Mouse (Mus musculus): Measurements from ENCODE around the gene Aanat. TPM values are rescaled to one million over a fixed set of nuclear protein-coding genes. Genes with fewer than 3 reads are reported as not detected.

Gene Aanat
- polyA plus RNA-seq (2014; fragmentation: Illumina TruSeq; extraction: RNeasy Lipid Tissue Mini Kit (QIAGEN cat#74804); ENCODE audit: low read depth, low replicate concordance) = not detected

GRCm38 (mm10) chr11:116586310-116586709 lies at the start of gene Aanat:
TSS of gene Aanat (plus strand) at chr11:116586432.

GRCm38 (mm10) chr11:116581376-116581814 lies 4.8 kb upstream of the Aanat start, which contains the start of gene Ube2o:
TSS of gene Ube2o (minus strand) at chr11:116581447.

GRCm38 (mm10) chr11:116626299-116627071 lies 40.3 kb downstream of the Aanat start, which contains the start of gene Rhbdf2:
TSS of gene Rhbdf2 (minus strand) at chr11:116627019.

Other genes with a start within 250 kb of the Aanat start
- gene Rnf157, start 173.4 kb upstream of the Aanat start, polyA plus RNA-seq (2014; fragmentation: Illumina TruSeq; extraction: RNeasy Lipid Tissue Mini Kit (QIAGEN cat#74804); ENCODE audit: low read depth, low replicate concordance) = 0.36 TPM
- gene Ubald2, start 152.3 kb upstream of the Aanat start, polyA plus RNA-seq (2014; fragmentation: Illumina TruSeq; extraction: RNeasy Lipid Tissue Mini Kit (QIAGEN cat#74804); ENCODE audit: low read depth, low replicate concordance) = 2.3 TPM
- gene Qrich2, start 120.2 kb upstream of the Aanat start, polyA plus RNA-seq (2014; fragmentation: Illumina TruSeq; extraction: RNeasy Lipid Tissue Mini Kit (QIAGEN cat#74804); ENCODE audit: low read depth, low replicate concordance) = not detected
- gene Prpsap1, start 92.2 kb upstream of the Aanat start, polyA plus RNA-seq (2014; fragmentation: Illumina TruSeq; extraction: RNeasy Lipid Tissue Mini Kit (QIAGEN cat#74804); ENCODE audit: low read depth, low replicate concordance) = 17.9 TPM
- gene Sphk1, start 55.5 kb upstream of the Aanat start, polyA plus RNA-seq (2014; fragmentation: Illumina TruSeq; extraction: RNeasy Lipid Tissue Mini Kit (QIAGEN cat#74804); ENCODE audit: low read depth, low replicate concordance) = 0.77 TPM
- gene Ube2o, start 5.0 kb upstream of the Aanat start, polyA plus RNA-seq (2014; fragmentation: Illumina TruSeq; extraction: RNeasy Lipid Tissue Mini Kit (QIAGEN cat#74804); ENCODE audit: low read depth, low replicate concordance) = 1.1 TPM
- 0.20 TPM for gene Rhbdf2, start 40.6 kb downstream of the Aanat start, polyA plus RNA-seq (2014; fragmentation: Illumina TruSeq; extraction: RNeasy Lipid Tissue Mini Kit (QIAGEN cat#74804); ENCODE audit: low read depth, low replicate concordance)
- not detected for gene Prcd, start 67.1 kb downstream of the Aanat start, polyA plus RNA-seq (2014; fragmentation: Illumina TruSeq; extraction: RNeasy Lipid Tissue Mini Kit (QIAGEN cat#74804); ENCODE audit: low read depth, low replicate concordance)
- 0.24 TPM for gene Cygb, start 67.9 kb downstream of the Aanat start, polyA plus RNA-seq (2014; fragmentation: Illumina TruSeq; extraction: RNeasy Lipid Tissue Mini Kit (QIAGEN cat#74804); ENCODE audit: low read depth, low replicate concordance)
- not detected for gene St6galnac1, start 189.1 kb downstream of the Aanat start, polyA plus RNA-seq (2014; fragmentation: Illumina TruSeq; extraction: RNeasy Lipid Tissue Mini Kit (QIAGEN cat#74804); ENCODE audit: low read depth, low replicate concordance)
- 6.0 TPM for gene Mxra7, start 241.6 kb downstream of the Aanat start, polyA plus RNA-seq (2014; fragmentation: Illumina TruSeq; extraction: RNeasy Lipid Tissue Mini Kit (QIAGEN cat#74804); ENCODE audit: low read depth, low replicate concordance)

All from kidney, adult 10 weeks (tissue).